Mouse (Mus musculus) hindbrain, postnatal 0 days (tissue): ENCODE data around the gene Rnf220. TPM values are rescaled to one million over a fixed set of nuclear protein-coding genes. Genes with fewer than 3 reads are reported as not detected.

ENCODE experiments used
- ATAC-seq: fragments of 200-750 bp; cut with Nextera tagmentation; 2 replicates; pipeline ENCODE4 v1.8.0; 2017; ENCODE audit warnings: mild to moderate bottlenecking, moderate TSS enrichment, moderate library complexity
- DNase-seq: peaks from one replicate; pipeline ENCODE4 v3.0.0-alpha.2; 2015; ENCODE audit warnings: low spot score
- H3K27ac ChIP-seq: fragments of 300-500 bp; sonication (generic); 2 replicates; pipeline ENCODE4 v1.5.1; 2014; ENCODE audit warnings: mild to moderate bottlenecking
- H3K27me3 ChIP-seq: fragments of 300-500 bp; sonication (generic); 2 replicates; pipeline ENCODE4 v1.6.1; 2014; ENCODE audit warnings: low read length, mixed read lengths; ENCODE audit not compliant: insufficient read depth
- H3K36me3 ChIP-seq: fragments of 300-500 bp; sonication (generic); 2 replicates; pipeline ENCODE4 v1.6.1; 2014; ENCODE audit warnings: low read length, mixed read lengths; ENCODE audit not compliant: insufficient read depth
- H3K4me1 ChIP-seq: fragments of 300-500 bp; sonication (generic); 2 replicates; pipeline ENCODE4 v1.6.1; 2014; ENCODE audit warnings: antibody characterized with exemption, low read length, mixed read lengths; ENCODE audit not compliant: insufficient read depth
- H3K4me2 ChIP-seq: fragments of 300-500 bp; sonication (generic); 2 replicates; pipeline ENCODE4 v1.6.1; 2014; ENCODE audit warnings: low read depth, mild to moderate bottlenecking, low read length, moderate library complexity, mixed read lengths
- H3K4me3 ChIP-seq: fragments of 300-500 bp; sonication (generic); 2 replicates; pipeline ENCODE4 v1.5.1; 2014; ENCODE audit warnings: low read length
- H3K9ac ChIP-seq: fragments of 300-500 bp; sonication (generic); replicated peaks from 2 replicates; pipeline ENCODE4 v1.6.1; 2014; ENCODE audit warnings: mild to moderate bottlenecking, low read length, moderate library complexity, mixed read lengths
- H3K9me3 ChIP-seq: fragments of 300-500 bp; sonication (generic); 2 replicates; pipeline ENCODE4 v1.6.1; 2016; ENCODE audit warnings: low read length, mixed read lengths
- CTCF ChIP-seq: IDR thresholded peaks from 2 replicates; pipeline ENCODE4 v1.5.1; 2016; ENCODE audit warnings: antibody characterized with exemption, control low read depth, low read depth
- WGBS: fragments of 180-500 bp; shearing (Covaris S2); extraction: QIAGEN DNeasy Blood & Tissue Kit; methylation state at CpG from one replicate; pipeline ENCODE4 v1.1.7; 2014; 5-methylcytosine and 5-hydroxymethylcytosine counted together
- polyA plus RNA-seq: library from polyadenylated mRNA; unstranded; fragments of >200 nt; fragmentation: Nextera tagmentation; extraction: Ambion mirVana; gene quantifications from 2 replicates; pipeline ENCODE4 v1.2.1, GENCODE M21; 2015
- total RNA-seq: library from RNA; depleted of rRNA; stranded (reverse); fragments of >200 nt; gene quantifications from 2 replicates; pipeline ENCODE4 v1.2.3, GENCODE M21; 2014

The Rnf220 gene
- total and polyA plus RNA-seq, 2 experiments from 2014 or later: 105 to 156 TPM

- DNase-seq (no peak), ATAC-seq (no peak)
- TF ChIP-seq CTCF: no peak
- Histone ChIP-seq H3K4me2 (no peak overlapping the region), H3K4me1 (peaks cover 4% of the 10 kb centered on the region; the same call in 1 of the 2 replicates), H3K36me3 (no peaks in the 10 kb centered on the region), H3K9ac (no peak overlapping the region), H3K27ac (no peak overlapping the region), H3K9me3 (no peaks in the 10 kb centered on the region), H3K27me3 (0 out of 2 replicates have a peak, but pooled peaks cover 7% of the 10 kb centered on the region), H3K4me3 (no peak overlapping the region)
- WGBS: 90% methylated on average over 8 of the region's 8 CpGs
Observed at GRCm38 (mm10) chr4:117499043-117499442, 2.2 kb upstream of the Rnf220 start.

GRCm38 (mm10) chr4:117495869-117496401 is 917 bp downstream of the Rnf220 start:
- peaks cover 4% of the 10 kb centered on the region; the same call in 1 of the 2 replicates for H3K4me1 ChIP-seq
- H3K27ac ChIP-seq: 0 out of 2 replicates have a peak overlapping the region, but pooled peaks have one; percentile 45
- no peaks in the 10 kb centered on the region for H3K36me3 ChIP-seq
- no peaks in the 10 kb centered on the region for H3K9me3 ChIP-seq
- WGBS: 1% methylated on average over 33 of the region's 33 CpGs
- no peak for DNase-seq
- peak overlapping the region; percentile 77 for H3K4me2 ChIP-seq
- peak; percentile 48; the same call in 1 of the 2 replicates for ATAC-seq
- H3K4me3 ChIP-seq: peak overlapping the region; percentile 44
- peaks cover 22% of the 10 kb centered on the region for H3K27me3 ChIP-seq
- peak overlapping the region; percentile 50 for H3K9ac ChIP-seq
- no peak for TF ChIP-seq CTCF

GRCm38 (mm10) chr4:117494911-117495501 is 1.8 kb downstream of the Rnf220 start:
- Histone ChIP-seq H3K27ac (peak overlapping the region; percentile 65), H3K9me3 (no peaks in the 10 kb centered on the region), H3K4me2 (peak overlapping the region; percentile 77), H3K4me3 (peak overlapping the region; percentile 44), H3K4me1 (peaks cover 4% of the 10 kb centered on the region; the same call in 1 of the 2 replicates), H3K36me3 (no peaks in the 10 kb centered on the region), H3K27me3 (peaks cover 30% of the 10 kb centered on the region), H3K9ac (peak overlapping the region; percentile 42; the same call in 1 of the 2 replicates)
- no peak for TF ChIP-seq CTCF
- ATAC-seq (peak; percentile 30; the same call in 1 of the 2 replicates), DNase-seq (peak; percentile 19)
- 0% methylated on average over 43 of the region's 47 CpGs for WGBS

GRCm38 (mm10) chr4:117493905-117494851 is 2.7 kb downstream of the Rnf220 start:
- no peaks in the 10 kb centered on the region for H3K9me3 ChIP-seq
- peaks cover 4% of the 10 kb centered on the region; the same call in 1 of the 2 replicates for H3K4me1 ChIP-seq
- DNase-seq: peak; percentile 23
- no peak for ATAC-seq
- peak overlapping the region; percentile 44 for H3K4me3 ChIP-seq
- no peaks in the 10 kb centered on the region for H3K36me3 ChIP-seq
- WGBS: under 1% methylated on average over 70 of the region's 71 CpGs
- peak overlapping the region; percentile 42 for H3K9ac ChIP-seq
- H3K27me3 ChIP-seq: peaks cover 34% of the 10 kb centered on the region
- peak overlapping the region; percentile 77 for H3K4me2 ChIP-seq
- H3K27ac ChIP-seq: peak overlapping the region; percentile 65
- TF ChIP-seq CTCF: no peak

- 7% methylated on average over 17 of the region's 17 CpGs for WGBS
- Histone ChIP-seq H3K27ac (no peak overlapping the region), H3K9ac (peak overlapping the region; percentile 37; the same call in 1 of the 2 replicates), H3K9me3 (no peaks in the 10 kb centered on the region), H3K4me3 (peak overlapping the region; percentile 44), H3K4me1 (peaks cover 4% of the 10 kb centered on the region; the same call in 1 of the 2 replicates), H3K4me2 (peak overlapping the region; percentile 77), H3K36me3 (no peaks in the 10 kb centered on the region), H3K27me3 (peaks cover 40% of the 10 kb centered on the region)
- peak; percentile 39 for DNase-seq
- no peak for TF ChIP-seq CTCF
- no peak for ATAC-seq
Observed at GRCm38 (mm10) chr4:117493161-117493568, 3.7 kb downstream of the Rnf220 start.

- no peak overlapping the region for H3K4me3 ChIP-seq
- WGBS: 56% methylated on average over 6 of the region's 6 CpGs
- TF ChIP-seq CTCF: no peak
- H3K27ac ChIP-seq: no peak overlapping the region
- ATAC-seq (no peak), DNase-seq (no peak)
- no peak overlapping the region for H3K9ac ChIP-seq
- peaks cover 4% of the 10 kb centered on the region; the same call in 1 of the 2 replicates for H3K4me1 ChIP-seq
- no peak overlapping the region for H3K4me2 ChIP-seq
- no peaks in the 10 kb centered on the region for H3K9me3 ChIP-seq
- no peaks in the 10 kb centered on the region for H3K36me3 ChIP-seq
- peaks cover 53% of the 10 kb centered on the region for H3K27me3 ChIP-seq
Observed at GRCm38 (mm10) chr4:117491840-117492239, 5.0 kb downstream of the Rnf220 start.
